Mouse (Mus musculus) mouse trophoblast stem cell (cell line): Measurements from ENCODE around the gene D1Ertd622e.

ENCODE experiments used
- in situ Hi-C, 2 experiments: fragments of 300-500 bp; cut with MseI, MboI; formaldehyde crosslinking; loops; 2 replicates in 1 of 2; 3 replicates in 1 of 2; pipeline ENCODE4 v1.15.1; 2025

Gene D1Ertd622e

DNA sequence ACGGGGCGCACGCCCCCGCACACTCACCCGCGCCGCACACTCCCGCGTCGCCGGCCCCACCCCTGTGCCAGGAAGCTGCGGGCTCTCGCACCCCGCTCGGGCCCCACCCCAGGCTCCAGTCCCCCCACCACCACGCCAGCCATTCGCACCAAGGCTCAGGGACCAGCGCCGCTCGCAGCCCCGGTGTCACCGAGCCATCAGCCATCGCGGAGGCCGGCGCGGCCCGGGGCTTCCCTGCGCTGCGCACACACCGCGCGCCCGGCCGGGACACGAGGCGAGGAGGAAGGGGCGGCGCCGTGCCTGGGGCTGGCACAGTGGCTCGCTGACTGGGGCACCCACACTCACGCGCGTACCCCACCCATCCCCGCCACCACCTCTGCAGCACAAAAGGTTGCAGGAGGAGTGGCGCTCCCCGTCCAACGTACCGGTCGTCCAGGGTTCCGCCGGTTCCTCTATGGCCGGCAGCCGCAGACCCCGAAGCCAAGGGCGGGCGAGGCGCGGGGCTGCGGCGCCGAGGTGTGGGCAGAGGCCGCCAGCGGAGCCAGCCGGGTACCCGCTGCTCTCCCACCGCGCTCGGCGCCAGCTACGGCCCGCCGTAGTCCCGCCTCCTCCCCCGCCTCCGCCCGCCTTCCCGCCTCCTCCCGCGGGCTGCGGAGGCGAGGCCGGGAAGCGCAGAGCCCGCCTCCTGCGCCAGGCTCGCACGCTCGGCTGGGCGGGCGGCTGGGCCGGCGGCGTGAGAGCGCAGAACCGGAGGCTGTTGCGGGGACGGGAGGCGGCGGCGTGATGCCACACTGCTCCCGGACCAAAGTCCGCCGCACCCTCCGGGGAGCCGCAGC lies at the start of gene D1Ertd622e:
D1Ertd622e (minus strand) TSS at position 669 of the 836 bp plus-strand sequence.
- in situ Hi-C loops, result no loop called here

DNA sequence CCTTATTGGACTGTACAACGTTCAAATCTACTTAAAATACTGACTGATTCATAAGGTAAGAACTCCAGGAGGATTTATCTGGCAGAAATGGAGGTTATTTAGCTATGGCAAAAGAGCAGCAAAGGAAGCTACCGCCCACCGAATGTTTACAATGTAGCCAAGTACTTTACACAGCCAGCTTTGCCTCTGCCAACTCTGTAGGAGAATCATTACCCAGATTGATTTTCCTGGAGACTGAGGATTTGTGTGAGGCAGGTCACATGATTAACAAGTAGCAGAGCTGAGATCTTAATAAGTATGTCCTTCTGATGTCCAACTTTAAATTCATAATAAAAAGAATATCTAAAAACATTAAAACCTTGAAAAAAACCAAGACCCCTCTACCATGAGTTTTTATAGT lies 48.6 kb upstream of the D1Ertd622e start:
- in situ Hi-C loops, result no loop called here

DNA sequence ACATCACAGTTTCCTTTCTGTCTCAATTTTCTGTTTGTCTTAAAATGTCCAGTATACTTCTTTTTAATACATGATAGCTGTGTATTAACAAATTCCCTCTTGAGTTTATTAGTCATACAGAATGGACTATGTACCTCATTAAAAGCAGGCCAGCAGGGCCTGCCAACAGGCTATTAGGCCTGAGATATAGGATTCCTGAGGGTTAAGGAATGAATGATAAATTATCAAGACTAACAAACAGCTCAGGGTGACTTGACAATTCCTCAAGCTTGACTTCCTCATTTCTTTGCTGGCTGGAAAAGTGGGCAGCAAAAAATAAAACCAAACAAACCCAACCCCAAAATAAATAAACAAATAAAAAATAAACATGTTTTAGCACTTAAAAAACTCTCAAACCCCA lies 43.5 kb upstream of the D1Ertd622e start:
- in situ Hi-C loops, result no loop called here

DNA sequence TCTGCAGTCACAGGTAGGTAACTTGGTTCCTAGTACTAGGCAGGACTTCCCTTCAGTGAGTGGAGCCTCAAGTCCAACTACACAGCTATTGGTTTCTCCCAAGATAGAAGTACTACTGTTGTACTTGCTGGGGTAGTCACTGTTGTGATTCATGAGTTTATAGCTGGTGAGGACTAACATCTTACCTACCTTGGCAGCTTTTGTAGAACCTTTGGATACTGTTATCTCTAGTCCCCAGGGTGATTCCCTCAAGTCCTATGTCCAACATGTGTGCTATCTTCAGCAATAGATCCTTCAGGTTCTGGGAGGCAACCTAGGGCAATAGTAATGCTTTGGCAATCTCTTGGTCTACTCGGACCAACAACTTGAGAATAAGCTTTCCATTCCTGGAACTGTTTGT lies 42.8 kb upstream of the D1Ertd622e start:
- in situ Hi-C loops, result no loop called here

DNA sequence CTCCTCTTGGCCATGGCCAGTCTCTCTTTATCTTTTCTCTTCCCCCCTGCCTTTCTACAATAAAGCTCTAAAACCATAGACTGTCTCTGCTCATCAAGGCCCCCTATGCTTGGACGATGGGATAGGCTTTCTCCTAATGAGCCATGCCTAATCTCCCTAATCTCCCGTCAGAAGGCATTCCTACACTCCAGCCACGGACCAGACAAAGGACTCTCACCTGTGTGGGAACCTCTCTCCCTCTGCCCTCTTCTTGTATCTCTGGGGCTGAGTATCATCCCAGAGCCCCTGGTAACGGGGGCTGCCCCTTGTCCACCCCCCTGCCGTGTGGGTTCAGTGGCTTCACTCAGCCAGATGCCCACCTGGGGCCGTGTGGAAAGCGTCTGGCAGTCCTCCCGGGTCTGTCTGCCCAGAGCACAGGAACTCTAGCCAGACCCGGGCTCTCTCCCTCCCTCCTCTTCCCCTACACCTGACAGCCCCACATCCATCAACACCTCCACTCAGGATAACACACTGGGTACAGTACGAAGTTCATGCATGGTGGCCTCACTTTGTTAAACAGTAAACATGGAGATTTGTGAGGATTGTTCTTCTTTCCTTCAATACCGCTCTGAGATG lies 37.2 kb upstream of the D1Ertd622e start:
- in situ Hi-C loops, result loop anchor here in 1 of 2 experiments (25.0 kb wide), 1 partner anchor 662 kb away; no protein-coding TSS in a partner anchor

DNA sequence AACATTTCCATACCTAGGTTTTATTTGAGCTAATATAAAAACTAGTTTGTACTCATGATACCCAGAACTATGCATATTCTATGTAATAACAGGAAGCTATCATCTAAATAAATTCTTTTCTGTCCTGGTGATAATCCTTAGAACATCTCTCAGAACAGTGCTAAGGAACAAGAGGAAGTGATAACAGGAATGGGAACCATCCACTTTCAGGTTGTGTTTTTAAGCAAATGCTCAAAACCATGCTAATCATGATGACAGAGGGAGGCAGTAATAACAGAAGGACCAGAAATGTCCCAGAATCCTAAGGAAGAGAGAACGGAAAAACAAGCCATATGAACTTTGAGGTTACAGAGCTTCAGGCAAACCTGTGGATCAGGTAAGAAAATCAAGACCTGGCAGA lies 35.4 kb upstream of the D1Ertd622e start:
- in situ Hi-C loops, result loop anchor here in 1 of 2 experiments (25.0 kb wide), 1 partner anchor 660 kb away; no protein-coding TSS in a partner anchor

DNA sequence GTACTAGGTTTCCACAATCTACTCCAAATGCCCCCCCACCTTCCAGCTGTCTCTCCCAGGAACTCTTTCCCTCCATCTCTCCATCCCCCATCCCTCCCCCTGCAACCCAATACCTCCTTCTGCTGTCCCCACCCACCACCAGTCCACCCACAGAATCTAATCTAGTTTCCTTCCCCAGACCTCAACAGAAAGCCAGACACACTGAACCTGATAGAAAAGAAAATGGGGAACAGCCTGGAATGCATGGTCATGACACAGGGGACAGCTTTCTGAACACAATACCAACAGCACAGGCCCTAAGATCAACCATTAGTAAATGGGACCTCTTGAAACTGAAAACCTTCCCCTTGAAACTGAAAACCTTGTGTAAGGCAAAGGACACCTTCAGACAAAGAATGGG lies 32.0 kb upstream of the D1Ertd622e start:
- in situ Hi-C loops, result loop anchor here in 1 of 2 experiments (25.0 kb wide), 1 partner anchor 657 kb away; no protein-coding TSS in a partner anchor

DNA sequence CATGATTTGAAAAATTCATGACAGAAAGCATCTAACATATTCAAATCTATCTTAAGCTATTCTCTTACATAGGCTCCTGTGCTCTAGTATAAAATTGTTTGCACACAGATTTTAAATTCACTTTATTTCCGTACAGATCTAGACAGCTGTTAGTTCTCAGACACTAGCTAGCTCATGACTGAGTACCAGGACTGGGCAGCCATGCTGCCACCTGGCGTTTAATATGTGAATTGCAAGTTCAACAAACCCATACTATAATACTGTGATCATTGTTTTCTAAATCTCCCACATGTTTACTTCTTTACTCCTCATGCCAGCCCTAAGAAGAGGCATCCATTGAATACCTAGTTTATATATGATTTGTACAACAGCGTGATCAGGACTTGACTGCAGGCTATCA lies 26.9 kb upstream of the D1Ertd622e start:
- in situ Hi-C loops, result loop anchor here in 1 of 2 experiments (25.0 kb wide), 1 partner anchor 651 kb away; no protein-coding TSS in a partner anchor

DNA sequence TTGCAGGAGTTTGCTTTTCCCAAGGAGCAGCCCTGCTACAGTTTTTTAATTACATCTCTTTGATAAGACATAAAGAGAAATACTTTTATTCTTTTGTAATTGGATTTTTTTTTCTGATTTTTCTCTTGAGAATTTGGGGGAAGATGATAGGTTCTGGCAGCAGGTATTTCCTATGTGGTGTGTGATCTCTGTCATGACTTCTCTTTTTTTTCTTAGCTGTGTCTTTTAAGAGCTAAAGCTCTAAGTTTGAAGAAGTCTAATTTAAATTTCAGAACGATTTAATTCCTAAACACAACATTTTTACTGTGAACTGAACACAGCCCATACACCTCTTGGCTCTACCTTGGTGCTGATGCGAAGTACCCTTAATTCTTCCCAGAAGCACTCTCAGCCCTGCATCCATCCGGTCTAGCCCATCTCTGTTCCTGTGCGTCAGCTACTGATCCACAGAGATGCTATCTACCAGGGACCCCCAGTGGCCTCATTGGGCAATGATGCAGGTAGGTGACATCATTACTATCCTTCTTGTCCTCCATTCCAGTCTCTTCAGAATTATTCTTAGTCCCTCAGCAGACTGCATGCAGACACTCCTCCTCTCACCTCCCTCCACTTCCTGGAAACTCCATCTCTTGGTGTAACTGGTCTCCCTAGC lies 14.8 kb upstream of the D1Ertd622e start:
- in situ Hi-C loops, result loop anchor here in 1 of 2 experiments (25.0 kb wide), 1 partner anchor 639 kb away; no protein-coding TSS in a partner anchor

DNA sequence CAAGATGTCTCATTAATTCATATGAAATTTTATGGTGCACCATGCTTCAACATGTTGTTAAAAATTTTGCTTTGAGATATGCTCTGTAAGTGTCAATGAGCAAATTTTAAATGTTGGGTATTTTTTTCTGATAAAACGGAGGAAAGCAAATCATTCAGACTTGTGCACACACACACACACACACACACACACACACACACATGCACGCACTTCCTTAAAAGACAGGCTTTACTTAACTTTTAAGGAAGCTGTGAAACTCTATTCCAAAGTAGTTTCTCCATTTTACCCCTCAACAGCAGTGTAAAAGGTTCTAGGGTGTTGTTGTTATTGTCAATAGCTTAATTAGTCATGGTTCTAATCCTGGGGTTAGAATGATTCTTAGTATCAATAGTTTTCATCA lies 14.2 kb upstream of the D1Ertd622e start:
- in situ Hi-C loops, result loop anchor here in 1 of 2 experiments (25.0 kb wide), 1 partner anchor 639 kb away; no protein-coding TSS in a partner anchor

DNA sequence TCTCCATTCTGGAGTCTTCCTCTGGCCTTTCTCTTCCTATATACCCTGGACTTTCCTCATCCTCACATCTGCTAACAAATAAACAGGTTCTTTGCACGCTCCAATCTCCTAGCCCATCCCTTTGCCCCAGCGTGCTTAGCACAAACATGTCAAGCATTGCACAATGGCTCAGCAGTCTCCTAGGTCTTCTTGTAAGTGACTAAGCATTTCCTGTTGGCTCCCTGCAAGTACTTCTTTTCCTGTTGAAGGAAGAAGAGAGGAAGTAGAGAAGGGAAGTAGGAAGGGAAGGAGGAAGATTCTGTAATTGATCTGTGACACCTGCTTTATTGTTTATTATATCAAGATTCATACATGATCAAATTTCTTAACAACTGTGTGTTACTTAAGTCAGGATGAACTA lies 11.0 kb upstream of the D1Ertd622e start:
- in situ Hi-C loops, result no loop called here

DNA sequence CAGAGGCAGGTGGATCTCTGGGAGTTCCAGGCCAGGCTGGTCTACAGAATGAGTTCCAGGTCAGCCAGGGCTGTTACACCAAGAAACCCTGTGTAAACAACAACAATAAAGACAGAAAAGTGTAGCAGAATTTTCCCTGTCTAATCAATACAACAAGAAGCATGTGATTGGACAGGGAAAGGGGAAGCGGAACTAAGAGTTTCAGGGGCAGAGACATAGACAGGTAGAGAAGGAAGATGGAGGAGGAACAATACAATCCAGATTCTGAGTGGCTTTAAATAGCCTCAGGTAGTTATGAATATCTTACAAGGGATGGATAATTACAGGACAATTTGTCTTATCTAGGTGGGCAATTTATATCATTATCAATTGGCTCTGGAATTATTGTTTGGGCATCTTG lies 5.4 kb upstream of the D1Ertd622e start:
- in situ Hi-C loops, result no loop called here

DNA sequence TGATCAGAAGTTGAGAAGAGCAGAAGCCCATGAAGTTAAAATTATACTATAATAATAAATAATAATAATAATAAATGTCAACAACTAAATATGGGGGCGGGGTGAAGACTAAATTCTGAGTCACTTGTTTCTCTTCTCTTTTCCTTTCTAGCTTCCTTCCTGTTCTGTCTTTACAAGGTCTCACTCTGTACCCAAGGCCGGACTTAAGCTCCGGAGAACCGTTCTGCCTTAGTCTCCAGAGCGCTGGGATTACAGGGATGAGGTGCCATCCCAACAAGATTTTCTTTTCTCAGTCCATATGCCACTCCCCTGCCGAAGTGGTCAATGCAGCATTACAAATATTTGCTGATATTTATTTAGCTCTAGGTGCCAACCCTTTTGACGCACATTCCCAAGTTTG lies 450 bp upstream of the D1Ertd622e start:
- in situ Hi-C loops, result no loop called here

DNA sequence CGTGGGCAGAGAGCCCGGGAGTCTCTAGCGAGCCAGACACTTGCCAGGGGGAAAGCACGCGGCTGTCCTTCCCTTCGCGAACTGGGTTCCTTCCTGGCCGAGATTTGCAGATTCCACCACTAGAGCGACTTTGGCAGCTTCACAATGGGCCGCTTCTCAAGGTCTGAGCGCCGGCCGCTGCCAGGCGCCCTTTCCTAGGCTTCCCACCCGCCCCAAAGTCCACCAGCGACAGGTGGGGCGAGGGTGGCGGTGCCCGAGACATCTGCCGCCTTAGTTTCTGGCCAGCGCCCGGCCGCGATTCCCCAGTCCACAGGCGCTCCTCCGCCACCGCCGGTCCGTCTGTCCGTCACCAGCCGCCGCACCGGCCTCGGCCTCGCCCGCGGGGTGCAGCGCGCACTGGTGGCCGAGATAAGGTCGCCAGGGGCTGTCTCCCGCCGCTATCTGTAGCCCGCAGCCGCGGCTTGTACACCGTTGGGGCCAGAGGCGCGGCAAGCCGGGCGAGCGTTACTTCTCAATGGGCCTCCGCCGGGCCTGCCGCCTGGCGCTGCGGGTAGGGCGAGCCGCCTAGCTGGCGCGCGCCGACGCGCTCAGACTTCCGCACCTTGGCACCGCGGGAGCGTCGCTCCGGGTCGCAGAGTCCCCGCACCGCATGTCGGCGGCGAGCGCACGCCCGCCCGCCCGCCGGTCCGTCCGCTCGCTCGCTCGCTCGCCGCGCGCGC lies 1.0 kb downstream of the D1Ertd622e start:
- in situ Hi-C loops, result no loop called here

DNA sequence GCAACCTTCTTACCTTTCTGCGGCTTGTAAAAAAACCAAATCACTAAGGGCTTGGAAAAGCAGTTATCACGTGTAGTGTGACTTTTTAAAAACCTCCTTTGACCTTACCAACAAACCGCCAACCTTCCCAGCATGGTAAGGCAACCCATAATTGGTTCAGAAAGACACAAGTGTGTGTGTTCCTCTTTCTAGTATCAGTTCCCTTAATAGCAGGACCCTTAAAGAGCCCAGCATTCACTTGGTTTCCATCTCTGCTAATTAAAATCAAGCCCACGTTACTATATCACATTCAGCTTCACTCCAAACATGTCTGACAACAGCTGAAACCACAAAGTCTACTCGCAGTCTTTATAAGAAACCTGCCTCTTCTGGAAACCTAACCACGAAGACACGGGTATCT lies 2.5 kb downstream of the D1Ertd622e start:
- in situ Hi-C loops, result no loop called here

DNA sequence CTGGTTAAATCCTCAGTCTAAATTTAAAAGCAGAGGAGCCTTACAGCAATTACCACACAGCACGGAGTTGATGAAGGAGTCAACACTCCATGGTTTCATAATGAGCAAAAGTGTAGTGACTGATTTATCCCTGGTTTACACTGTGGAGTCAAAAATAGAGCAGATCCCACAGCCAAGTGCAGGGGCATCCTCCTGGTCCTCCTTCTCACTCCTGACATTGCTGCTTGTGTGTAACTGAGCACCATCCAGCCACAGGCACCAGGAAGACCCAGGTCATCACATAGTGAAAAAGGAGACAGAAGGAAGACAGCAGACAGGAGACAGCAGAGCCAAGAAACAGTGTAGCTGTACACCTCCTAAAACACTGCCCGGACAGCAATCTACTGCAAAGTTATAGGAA lies 4.1 kb downstream of the D1Ertd622e start:
- in situ Hi-C loops, result no loop called here

DNA sequence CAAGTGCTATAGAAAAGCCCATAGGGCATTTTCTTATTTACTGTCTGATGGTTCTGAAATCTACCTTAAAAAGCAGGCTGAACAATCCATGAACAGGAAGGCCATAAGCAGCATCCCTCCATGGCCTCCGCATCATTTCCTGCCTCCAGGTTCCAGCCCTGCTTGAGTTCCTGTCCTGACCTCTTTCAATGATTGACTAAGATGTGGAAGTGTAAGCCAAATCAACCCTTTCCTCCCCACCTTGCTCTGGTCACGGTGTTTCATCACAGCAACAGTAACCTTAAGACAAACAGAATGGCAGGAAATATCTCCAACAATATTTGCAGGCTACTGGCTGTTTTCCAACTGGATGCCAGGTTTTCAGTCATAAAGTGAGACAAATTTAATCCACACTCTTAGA lies 4.7 kb downstream of the D1Ertd622e start:
- in situ Hi-C loops, result no loop called here

DNA sequence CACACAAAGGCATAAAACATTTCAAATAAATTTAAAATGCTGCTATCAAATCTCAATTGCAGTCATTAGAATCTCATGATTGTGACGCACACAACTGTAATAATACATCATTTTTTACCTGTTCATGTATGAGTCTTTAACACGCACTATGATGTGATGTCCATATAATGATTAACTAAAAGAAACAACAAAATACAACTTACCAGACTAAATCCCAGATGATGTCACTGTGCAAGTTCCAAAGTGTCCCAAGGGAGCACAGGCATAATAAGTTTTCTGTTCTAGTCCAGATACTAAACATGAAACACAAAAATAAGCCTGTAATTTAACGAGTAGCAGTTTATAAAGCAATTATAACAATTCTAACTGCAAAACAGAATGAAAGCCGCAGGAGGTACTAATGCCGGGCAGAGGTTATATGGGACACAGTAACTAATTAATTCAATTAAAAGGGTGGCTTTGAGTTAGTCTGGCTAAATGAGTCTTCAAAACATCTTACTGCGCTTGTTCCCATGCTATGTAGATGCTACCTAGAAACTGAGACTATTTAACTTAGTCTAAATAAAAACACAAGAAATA lies 7.4 kb downstream of the D1Ertd622e start:
- in situ Hi-C loops, result no loop called here

DNA sequence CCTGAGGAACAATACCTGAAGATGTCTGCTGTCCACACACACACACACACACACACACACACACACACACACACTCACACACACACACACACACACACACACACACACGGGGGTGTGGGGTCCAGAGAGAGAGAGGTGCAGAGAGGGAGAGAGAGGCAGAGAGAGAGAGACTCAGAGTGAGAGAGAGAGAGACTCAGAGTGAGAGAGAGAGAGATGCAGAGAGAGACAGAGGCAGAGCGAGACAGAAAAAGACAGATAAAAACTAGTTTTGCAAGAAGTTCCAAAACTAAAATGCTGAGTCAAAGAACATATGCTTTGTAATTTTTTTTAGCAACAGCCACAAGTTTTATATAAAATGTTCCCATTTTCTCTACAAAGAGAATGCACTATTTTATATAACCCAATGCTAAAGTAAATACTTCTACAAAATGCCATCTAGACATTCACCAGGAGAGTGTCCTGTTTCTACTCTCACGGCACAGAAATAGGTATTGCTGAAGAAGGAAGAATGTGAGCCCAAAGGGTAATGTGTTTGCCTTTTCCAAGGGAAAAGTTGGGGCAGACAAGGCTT lies 11.2 kb downstream of the D1Ertd622e start:
- in situ Hi-C loops, result no loop called here

DNA sequence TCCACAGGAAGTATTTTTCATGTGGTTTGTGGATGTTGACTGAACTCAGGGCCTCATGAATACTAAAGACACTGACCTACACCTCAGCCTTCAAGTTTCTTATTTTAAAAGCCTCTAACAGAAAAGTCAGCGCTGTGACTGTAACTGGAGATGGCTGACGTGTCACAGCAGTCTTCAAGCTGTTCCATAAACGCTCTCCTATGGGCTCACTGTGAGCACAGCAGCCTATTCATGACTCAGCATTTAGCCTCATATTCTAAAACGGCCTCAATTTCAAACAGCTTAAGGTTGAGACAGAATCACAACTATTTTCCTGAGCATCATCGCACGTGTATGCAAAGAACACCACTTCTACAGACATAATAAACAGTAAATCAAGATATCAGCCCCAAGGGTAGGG lies 11.8 kb downstream of the D1Ertd622e start:
- in situ Hi-C loops, result no loop called here

DNA sequence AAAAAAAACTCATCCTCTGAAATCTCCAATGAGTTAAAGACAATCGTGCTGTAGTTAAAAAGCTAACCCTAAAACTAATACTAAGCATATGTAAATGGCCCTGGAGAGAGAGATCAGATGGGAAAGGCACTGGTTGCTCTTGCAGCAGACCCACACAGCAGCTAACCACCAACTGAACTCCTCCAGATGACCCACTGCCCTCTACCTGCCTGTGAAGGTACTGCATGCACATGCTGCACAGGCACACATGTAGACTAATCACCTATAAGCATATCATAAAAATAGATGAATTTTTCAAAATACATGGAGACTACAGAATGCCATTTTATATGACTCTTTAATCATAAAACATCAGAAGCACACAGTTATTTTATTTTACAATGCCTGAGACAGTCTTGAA lies 14.8 kb downstream of the D1Ertd622e start:
- in situ Hi-C loops, result no loop called here
